Mouse (Mus musculus) thymus, postnatal 36 days (tissue): ENCODE results near the gene Paip2b.
A peak's percentile ranks its signal among the peaks of the same experiment; 100 is the strongest.
"Not testable (repeated sequence)": the region's sequence is repeated elsewhere in the genome, so short reads cannot be mapped to it uniquely, and the experiment has no call there.

Source experiments
- DNase-seq, 2 experiments: peaks; one replicate each; pipeline ENCODE4 v3.0.0; 2022; ENCODE audit warnings: mixed read lengths in 2 of 2

Gene Paip2b

DNA sequence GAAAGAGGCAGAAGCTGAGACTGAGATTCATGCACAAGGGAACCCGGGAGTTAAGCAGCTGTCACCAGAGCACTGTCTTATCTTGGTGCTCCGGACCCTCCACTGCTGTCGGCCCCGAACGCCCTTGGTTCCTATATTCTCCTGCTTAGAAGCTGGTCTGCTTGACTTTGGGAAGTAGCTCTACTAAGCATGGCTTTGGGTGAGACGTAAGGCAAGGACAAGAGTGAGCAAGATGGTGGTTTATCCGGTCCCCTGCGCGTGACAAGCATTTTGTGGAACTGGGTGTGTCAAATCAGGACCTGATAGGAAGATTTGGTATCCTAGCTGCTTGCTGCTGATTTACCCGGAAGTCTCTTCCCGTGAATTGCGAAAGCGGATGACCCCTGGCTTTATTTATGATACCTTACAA lies 36.0 kb downstream of the Paip2b start:
- no peak for DNase-seq

DNA sequence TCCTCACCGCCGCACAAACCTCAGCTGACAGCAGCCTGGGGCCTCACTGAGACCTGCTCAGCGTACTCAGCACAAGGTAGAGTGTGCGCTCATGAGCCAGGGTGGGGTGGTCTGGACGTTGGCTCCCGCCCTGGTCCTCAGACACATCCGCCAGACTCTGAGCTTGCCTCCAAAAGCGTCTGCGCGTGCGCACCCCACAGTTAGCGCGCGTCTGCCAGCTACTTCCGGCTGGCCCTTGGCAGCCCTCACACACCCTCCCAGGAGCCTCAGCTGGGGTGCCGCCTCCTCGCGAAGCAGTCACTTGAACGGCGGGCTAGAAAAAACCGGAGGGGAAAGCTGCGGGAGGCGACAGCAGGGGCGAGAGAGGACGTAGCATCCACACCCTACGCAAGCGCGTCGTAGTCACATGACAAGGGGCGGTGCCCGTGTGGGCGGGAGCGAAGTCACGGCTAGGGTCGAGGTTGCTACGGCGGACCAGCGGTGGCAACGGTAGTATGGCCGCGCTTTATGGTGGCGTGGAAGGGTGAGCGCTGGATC lies 36.7 kb downstream of the Paip2b start, which contains the start of gene Nagk:
Nagk (plus strand) TSS at position 223 of the 537 bp plus-strand sequence.
- DNase-seq = peak; percentile 94 to 97

DNA sequence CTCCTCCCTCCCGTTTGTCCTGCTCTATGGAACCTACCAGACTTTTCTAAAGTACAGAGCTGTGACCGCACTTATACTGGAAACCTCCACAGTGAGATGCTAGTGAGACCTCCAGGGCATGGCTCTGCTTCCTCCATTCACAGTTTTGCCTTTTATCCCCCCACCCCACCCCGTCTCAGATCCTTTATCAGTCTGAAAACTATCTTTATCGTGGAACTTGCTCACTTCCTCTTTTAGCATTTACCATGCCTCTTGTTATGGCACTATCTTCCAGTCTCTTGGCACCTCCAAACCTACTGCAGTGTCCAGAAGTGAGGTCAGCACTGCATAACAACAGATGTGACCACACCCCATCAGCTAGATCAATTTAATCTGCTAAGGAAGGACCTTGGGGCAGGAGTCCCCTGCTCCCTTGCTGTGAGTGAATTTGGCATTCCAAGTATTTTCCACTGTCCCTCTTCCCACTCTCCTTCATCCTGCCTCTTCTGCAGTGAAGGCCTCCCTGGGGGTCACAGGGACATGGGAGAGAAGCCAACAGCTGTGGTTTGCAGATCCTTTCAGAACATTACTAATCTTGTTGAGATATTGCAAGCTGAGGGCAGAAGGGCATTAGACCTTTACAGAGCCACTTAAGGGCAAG lies 40.2 kb downstream of the Paip2b start:
- no peak for DNase-seq

DNA sequence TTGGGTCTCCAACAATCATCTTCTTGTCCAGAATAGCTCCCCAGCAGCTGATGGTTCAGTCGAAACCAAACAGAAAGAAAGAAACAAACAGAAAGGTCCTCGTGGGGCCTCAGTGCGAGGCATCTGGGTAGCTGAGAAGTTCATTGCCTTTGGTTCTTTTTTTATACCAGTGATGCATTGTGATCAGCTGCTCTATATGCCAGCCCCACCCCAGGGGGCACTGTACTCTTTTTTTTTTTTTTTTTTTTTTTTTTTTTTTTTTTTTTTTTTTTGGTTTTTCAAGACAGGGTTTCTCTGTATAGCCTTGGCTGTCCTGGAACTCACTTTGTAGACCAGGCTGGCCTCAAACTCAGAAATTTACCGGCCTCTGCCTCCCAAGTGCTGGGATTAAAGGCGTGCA lies 41.0 kb downstream of the Paip2b start:
- DNase-seq = not testable (repeated sequence)

DNA sequence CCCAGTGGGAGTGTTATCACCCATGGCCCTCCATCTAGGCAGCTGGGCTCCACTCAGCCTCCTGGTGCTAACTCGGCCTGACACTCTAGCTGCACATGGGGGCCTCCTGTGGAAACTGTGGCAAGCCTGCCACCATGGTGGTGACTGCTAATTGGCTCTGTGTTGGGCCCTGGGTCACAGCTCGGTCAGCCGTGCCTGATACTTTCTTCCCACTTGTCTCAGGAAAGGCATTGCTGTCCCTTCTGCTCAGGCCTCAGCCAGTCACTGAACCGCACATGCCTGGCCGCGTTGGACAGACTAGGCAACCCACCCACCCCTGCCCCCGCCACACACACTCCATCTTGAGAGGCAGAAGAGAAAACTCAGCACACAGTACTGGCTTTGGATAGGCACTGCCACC lies 43.0 kb downstream of the Paip2b start:
- no peak for DNase-seq

DNA sequence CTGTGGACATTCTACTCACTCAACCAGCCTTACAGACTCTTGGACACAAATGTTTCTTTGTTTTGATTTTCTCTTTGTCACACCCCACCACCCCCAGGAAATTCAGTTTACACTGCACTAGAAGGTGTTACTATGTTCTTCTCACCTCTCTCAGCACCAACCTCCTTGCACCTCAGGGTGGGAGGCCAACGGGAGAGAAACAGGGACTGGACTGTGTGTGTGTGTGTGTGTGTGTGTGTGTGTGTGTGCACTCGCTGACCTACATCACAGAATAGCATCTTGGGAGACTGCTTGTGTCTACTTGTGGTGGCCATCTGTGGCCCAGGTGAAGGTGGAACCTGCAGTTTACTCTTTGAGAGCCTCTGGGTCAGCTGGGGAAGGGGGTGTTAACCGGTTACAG lies 45.1 kb downstream of the Paip2b start:
- no peak for DNase-seq

DNA sequence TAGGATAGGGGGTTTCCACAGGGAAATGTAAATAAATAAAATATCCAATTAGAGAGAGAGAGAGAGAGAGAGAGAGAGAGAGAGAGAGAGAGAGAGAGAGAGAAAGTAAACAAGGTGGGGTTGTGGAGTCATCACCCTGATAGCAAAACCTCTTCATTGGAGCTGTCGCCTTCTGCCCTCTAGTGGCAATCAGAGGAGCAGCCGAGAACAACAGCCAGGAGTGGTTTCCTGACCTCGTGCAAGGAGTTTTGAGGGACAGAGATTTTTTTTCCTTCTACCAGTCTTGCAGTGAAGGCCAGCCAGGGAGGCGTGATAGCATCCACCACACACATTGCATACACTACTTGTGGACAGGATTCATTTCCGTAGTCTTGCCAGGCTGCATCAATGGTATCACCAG lies 52.5 kb downstream of the Paip2b start:
- peak; percentile 48 to 59 for DNase-seq

DNA sequence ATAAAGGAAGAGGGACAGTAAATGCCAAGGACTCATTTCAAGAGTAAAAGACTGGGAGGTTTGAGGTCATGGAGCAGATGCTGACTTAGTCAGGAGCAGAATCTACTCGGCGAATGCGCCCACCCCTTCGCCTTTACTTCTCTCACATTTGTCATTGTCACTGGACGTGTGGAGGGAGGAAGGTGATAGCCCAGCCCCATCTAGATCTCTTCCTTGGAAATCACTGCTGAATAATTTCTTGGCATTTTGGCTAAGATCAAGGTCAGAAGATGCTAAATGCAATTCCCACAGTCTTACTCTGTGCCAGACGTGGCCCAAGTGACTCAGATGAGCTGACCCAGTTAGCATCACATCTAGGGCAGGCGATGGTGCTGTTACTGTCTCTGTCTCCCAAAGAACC lies 53.2 kb downstream of the Paip2b start:
- no peak for DNase-seq

DNA sequence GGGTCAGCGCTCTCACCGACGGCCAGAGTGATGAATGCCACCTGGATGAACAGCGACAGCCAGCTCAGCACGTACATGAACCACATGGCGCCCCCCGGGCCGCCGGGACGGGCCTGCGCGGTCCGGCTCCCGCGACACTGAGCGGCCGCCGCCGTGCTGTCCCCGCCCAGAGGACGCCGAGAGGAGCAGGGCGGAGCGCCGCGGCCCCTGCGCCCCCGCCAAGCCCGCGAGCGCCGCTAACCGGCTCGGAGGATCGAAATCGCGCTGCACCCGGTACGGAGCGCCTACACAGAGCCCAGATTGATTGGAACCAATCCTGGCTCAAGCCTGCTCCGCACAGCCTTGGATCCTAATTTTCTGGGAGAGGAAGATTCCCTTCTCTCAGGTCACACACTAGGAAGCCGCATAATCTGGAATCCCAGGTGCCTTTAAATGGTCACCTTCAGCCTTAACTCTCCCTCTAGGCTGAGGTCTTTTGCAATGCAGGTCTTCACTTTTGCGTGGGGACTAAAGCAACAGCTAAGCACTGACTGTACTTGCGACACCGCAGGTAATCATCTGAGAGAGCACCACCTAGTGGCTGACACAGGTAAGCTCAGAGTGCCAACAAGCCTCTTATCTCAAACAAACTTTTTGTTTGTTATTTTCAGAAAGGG lies 55.8 kb downstream of the Paip2b start, which contains the start of gene Tex261:
Tex261 (minus strand) TSS at position 176 of the 656 bp plus-strand sequence.
- peak; percentile 89 for DNase-seq

DNA sequence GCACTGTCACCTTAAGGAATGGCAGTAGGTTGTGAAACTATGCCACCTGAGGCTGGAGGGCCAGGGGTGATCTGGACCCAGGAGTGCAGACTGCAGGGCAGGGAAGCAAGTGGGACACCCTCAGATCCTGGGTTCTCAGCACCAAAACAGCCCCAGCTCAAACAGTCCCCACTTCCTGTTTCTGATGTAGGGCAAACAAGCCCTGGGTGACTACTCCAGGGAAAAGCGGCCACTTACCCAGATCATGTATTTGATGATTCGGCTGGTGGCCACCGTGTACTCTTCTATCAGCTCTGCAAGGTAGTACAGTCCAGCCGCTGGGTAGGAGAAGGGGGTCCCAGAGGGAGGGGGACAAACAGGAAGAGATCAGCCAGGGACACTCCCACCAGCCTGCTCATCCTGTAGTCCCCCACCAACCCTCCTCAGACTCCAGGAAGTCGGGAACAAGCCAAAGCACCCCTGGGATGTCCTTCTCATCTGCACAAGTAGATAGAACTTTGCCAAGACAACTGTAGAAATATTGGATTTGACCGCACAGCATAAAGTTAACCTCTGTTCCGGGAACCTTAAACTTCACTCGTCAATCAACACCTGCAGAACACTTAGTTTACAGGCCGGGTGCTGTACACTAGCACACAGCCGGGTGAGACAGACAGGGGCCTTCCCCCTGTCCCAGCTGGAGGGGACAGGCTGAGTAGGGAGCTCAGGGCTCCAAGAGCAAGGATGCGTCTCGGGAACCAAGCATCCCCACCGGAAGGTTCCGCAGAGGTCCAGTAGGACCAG lies 56.6 kb downstream of the Paip2b start:
- peak; percentile 49 to 52 for DNase-seq

DNA sequence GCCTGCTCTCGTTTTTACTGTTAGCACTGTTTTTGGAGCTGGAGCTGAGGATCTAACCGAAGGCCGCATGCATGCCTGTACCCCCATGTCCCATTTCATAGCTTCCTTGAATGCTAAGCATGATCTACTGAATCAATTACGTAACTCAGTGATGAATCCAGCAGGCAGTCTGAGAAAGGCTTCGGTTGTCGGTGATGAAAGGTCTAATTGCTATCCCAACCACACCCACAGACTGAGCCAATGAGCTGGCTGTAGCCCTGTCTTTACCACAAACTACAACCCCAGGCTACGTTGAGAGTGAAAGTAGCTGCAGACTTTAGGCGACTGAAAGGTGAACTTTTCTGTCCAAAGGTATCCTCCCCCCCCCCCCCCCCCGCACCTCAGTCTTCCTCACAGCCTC lies 57.4 kb downstream of the Paip2b start:
- no peak for DNase-seq

DNA sequence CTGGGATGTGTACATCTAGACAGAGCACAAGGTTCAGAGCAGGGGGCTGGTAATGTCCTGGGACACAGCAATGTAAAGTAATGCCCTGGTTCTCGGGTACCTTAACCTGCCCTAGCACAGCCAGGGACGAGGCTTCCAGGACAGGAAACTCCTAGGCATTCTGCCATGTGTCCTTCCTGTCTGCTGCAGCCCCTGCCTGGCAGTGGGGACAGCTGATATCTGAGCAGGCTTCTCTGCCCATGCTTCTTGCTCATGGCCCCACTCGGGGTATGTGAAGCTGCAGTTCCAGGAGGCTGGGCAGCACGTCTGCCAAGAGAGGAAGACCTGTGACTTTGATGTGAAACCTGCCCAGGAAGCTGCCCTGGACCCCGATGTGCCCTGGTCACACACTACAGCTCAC lies 63.1 kb downstream of the Paip2b start:
- no peak for DNase-seq

DNA sequence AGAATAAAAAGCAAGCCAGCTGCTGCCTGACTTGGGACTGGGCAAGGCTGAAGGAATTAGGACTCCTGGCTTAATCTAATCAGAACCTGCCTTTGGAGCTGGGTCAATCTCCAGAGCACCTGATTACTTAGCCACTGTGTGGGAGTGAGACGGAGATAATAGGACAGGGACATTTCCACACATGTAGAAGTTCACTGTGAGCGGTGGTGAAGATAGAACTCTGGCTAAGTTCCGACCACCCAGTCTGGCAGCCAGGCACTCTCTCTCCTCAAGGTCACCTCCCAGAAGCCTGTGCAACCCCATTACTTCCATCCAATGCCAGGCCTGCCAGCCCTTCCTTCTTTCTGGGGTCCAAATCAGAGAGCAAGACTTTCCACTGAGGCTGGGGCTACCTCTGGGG lies 64.6 kb downstream of the Paip2b start:
- DNase-seq = no peak

DNA sequence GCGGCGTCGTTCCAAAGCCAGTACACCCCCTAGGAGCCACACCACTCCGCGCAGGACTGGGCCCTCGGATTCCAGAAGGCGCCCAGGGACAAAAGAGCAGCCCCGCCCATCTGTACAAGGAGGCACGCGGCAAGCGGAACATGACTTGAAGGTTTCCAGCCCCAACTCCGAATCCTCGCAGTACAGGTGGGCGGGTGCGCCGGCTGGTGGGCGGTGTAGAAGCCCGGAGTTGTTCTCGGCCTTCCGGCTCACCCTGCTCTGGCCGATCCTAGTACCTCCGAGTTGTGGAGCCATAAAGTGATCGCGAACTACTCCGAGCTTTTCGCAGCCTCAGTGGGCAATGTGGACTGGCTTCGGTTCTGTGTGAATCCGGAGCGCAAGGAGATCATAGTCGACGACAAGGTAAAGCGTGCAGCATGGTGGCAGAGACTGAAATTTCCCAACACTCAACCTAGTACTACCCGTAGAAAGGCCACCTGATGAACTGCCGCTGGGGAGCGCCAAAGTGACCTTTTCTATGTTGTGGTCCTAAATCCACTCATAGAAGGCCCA lies 68.6 kb downstream of the Paip2b start:
- peak; percentile 33 to 54 for DNase-seq

DNA sequence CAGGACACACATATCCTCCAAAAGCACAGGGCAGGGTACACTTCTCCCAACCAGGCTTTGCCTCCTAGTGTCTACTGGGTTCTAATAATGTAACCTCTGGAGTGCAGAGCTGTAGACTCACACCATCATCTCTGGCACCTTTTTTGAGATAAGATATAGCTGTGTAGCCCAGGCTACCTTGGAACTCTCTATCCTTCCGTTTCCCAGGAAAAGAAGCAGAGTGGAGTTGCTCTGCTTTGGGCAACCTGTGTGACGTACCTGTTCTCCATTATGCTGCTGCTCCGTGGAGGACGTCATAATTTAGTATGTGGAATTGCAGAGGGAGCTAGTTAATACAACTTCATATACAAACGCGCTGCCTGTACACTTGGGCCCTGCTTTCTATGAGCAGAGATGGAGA lies 69.2 kb downstream of the Paip2b start, which contains the start of gene Ankrd53:
Ankrd53 (plus strand) TSS at position 301 of the 400 bp plus-strand sequence.
- no peak for DNase-seq

DNA sequence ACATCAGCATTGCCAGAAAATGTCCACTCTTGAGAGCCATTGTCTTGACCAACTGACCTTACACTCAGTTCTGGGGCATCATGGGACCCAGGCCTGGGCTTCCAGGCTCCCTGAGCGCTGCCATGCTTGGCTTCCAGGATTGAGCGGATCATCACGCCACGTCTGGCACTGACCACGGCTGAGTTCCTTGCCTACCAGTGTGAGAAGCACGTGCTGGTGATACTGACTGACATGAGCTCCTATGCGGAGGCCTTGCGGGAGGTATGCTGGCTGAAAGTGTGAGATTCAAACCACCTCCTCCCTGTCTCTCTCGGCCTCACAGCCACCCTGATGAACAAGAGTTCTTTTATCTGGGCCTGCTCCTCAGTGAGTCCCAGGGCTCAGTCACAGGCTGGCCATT lies 75.5 kb downstream of the Paip2b start:
- DNase-seq = no peak
